Mouse (Mus musculus) bone marrow macrophage, adult 2 months (primary cell): ENCODE results near the gene Myod1. TPM values are rescaled to one million over a fixed set of nuclear protein-coding genes. Genes with fewer than 3 reads are reported as not detected.

Source experiments
- H3K27ac ChIP-seq: 2 replicates; pipeline ENCODE4 v1.5.1; 2012; ENCODE audit warnings: low read depth, low read length; ENCODE audit not compliant: insufficient read depth
- H3K4me1 ChIP-seq: 2 replicates; pipeline ENCODE4 v1.6.1; 2012; ENCODE audit warnings: low read length; ENCODE audit not compliant: control insufficient read depth, insufficient read depth
- H3K4me3 ChIP-seq: 2 replicates; pipeline ENCODE4 v1.5.1; 2012; ENCODE audit warnings: mild to moderate bottlenecking, low read length, moderate library complexity; ENCODE audit not compliant: insufficient read depth
- CTCF ChIP-seq: IDR thresholded peaks from 2 replicates; pipeline ENCODE4 v1.5.1; 2012; ENCODE audit warnings: low read depth, mild to moderate bottlenecking, low read length, moderate library complexity
- POLR2A ChIP-seq: IDR thresholded peaks from 2 replicates; pipeline ENCODE4 v1.6.1; 2012; ENCODE audit warnings: mild to moderate bottlenecking, low read depth, low read length, borderline replicate concordance
- polyA plus RNA-seq: library from polyadenylated mRNA; stranded (reverse); fragments of >200 nt; gene quantifications from 2 replicates; pipeline ENCODE4 v1.2.4, GENCODE M21; 2012; ENCODE audit not compliant: missing spikeins, insufficient read depth, insufficient read length

The Myod1 gene
- polyA plus RNA-seq, 1 experiment, result not detected

DNA sequence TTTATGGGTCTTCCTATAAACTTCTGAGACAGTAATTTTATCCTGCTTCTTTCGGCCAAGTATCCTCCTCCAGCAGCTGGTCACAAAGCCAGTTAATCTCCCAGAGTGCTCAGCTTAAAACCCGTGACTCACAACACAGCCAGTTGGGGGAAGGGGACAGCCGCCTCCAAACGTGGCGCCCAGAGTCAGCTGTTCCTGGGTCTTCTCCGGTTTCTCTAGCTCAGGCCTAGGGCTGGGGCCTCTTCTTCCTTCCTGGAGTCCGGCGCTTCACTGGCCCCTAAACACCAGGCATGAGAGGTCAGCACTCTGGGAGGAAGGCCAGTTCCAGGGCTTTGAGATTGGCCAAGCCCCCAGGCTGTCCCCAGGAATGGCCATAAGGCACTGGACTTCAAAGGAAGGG, 23.1 kb upstream of the Myod1 start:
- Histone ChIP-seq H3K27ac (no peak overlapping the region), H3K4me3 (no peak overlapping the region), H3K4me1 (no peaks in the 10 kb centered on the region)
- TF ChIP-seq POLR2A, result no peak
- TF ChIP-seq CTCF, result no peak

DNA sequence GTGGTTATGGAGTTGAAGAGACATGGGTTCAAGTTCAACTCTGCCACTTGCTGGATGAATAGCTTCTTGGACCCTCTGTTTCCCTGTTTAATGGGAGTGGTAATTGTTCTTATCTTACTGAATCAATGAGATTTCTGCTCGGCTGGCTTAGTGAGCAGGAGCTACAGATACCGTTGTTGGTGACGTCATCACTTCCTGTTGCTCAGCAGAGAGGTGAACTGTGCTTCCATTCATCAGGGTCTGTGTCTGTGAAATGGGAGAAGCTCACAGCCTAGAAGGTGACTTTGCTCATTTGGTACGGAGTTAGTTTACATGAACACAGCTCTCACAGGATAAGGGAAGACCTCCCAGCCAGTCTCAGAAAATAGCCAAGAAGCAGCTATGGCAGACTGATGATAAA, 22.4 kb upstream of the Myod1 start:
- Histone ChIP-seq H3K4me3 (no peak overlapping the region), H3K4me1 (no peaks in the 10 kb centered on the region), H3K27ac (no peak overlapping the region)
- TF ChIP-seq CTCF (no peak), POLR2A (no peak)

- TF ChIP-seq CTCF (no peak), POLR2A (no peak)
- H3K4me3 ChIP-seq, result no peak overlapping the region
- H3K27ac ChIP-seq, result no peak overlapping the region
- H3K4me1 ChIP-seq, result no peaks in the 10 kb centered on the region
Observed at GRCm38 (mm10) chr7:46361776-46362175, 14.5 kb upstream of the Myod1 start.

GRCm38 (mm10) chr7:46364154-46364553, 12.1 kb upstream of the Myod1 start:
- no peak for TF ChIP-seq CTCF
- TF ChIP-seq POLR2A, result no peak
- no peaks in the 10 kb centered on the region for H3K4me1 ChIP-seq
- no peak overlapping the region for H3K4me3 ChIP-seq
- H3K27ac ChIP-seq, result no peak overlapping the region

- TF ChIP-seq CTCF (no peak), POLR2A (no peak)
- Histone ChIP-seq H3K4me3 (no peak overlapping the region), H3K27ac (no peak overlapping the region), H3K4me1 (no peaks in the 10 kb centered on the region)
Observed at GRCm38 (mm10) chr7:46365810-46366209, 10.5 kb upstream of the Myod1 start.

DNA sequence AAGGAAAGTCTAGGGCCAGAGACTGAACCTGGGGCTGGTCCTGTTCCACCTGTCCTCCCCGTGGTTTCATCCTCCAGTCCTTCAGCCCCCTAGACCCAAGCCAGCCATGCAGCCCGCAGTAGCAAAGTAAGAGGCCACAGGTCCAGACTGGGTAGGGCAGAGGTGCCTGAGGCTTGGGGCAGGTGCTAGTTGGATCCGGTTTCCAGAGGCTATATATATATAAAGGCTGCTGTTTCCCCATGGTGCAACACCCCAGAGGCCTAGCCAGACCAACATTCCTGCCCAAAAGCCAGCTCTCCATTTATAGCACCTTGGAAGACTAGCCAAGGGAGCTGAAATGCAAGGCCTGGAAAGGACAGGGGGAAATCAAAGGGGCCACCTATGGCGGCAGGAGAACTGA, 5.2 kb upstream of the Myod1 start:
- no peak for TF ChIP-seq CTCF
- no peak overlapping the region for H3K4me3 ChIP-seq
- no peaks in the 10 kb centered on the region for H3K4me1 ChIP-seq
- no peak overlapping the region for H3K27ac ChIP-seq

GRCm38 (mm10) chr7:46377008-46377346, 703 bp downstream of the Myod1 start:
- no peak overlapping the region for H3K4me3 ChIP-seq
- H3K27ac ChIP-seq, result no peak overlapping the region
- no peaks in the 10 kb centered on the region for H3K4me1 ChIP-seq
- TF ChIP-seq POLR2A, result no peak
- no peak for TF ChIP-seq CTCF

- TF ChIP-seq CTCF (no peak), POLR2A (no peak)
- Histone ChIP-seq H3K4me3 (no peak overlapping the region), H3K27ac (no peak overlapping the region), H3K4me1 (no peaks in the 10 kb centered on the region)
Observed at GRCm38 (mm10) chr7:46378123-46378522, 1.8 kb downstream of the Myod1 start.

DNA sequence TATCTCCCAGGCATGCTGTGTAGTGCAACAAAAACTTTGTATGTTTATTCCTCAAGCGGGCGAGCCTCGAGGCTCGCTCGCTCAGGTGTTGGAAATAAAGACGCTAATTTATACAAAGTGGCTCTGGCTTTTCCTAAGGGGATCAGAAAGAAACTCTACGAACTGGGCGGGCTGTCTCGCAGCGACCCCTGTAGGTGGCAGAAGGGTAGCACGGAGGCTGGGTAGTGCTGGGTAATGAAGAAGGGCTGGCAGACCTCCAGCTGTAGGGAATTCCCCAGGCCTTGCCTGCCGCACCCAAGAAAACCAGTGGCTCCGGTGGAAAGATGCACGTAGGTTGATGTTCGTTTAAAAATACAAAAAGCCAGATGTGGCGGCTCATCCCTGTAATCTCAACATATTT, 2.7 kb downstream of the Myod1 start:
- TF ChIP-seq CTCF (peak; percentile 6; the same call in 1 of the 2 replicates), POLR2A (no peak)
- Histone ChIP-seq H3K27ac (no peak overlapping the region), H3K4me1 (no peaks in the 10 kb centered on the region), H3K4me3 (no peak overlapping the region)

GRCm38 (mm10) chr7:46380625-46381024, 4.4 kb downstream of the Myod1 start:
- Histone ChIP-seq H3K4me3 (no peak overlapping the region), H3K4me1 (no peaks in the 10 kb centered on the region), H3K27ac (no peak overlapping the region)
- TF ChIP-seq POLR2A, result no peak
- no peak for TF ChIP-seq CTCF

DNA sequence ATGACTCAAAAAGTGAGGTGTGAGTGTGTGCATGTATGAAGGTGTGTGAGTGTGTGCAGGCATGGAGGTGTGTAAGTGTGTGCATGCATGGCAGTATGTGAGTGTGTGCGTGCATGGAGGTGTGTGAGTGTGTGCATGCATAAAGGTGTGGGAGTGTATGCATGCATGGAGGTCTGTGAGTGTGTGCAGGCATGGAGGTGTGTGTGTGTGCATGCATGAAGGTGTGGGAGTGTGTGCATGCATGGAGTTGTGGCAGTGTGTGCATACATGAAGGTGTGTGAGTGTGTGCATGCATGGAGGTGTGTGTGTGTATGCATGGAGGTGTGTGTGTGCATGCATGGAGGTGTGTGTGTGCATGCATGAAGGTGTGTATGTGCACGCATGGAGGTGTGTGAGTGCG, 11.2 kb downstream of the Myod1 start:
- H3K4me1 ChIP-seq, result peaks cover 9% of the 10 kb centered on the region
- TF ChIP-seq CTCF (no peak), POLR2A (no peak)
- H3K4me3 ChIP-seq, result no peak overlapping the region
- no peak overlapping the region for H3K27ac ChIP-seq
